Mouse (Mus musculus) heart, postnatal 4 days (tissue): ENCODE data around the gene Rbms3. TPM values are rescaled to one million over a fixed set of nuclear protein-coding genes. Genes with fewer than 3 reads are reported as not detected.

Source experiments
- DNase-seq: peaks from one replicate; pipeline ENCODE4 v3.0.0; 2021
- total RNA-seq, 2 experiments: library from RNA; stranded (reverse); gene quantifications; 2 replicates each; pipeline ENCODE4 v1.2.3; 2021

Gene Rbms3
- total RNA-seq, 2 experiments from 2014 or later = 34.4 to 37.0 TPM

DNA sequence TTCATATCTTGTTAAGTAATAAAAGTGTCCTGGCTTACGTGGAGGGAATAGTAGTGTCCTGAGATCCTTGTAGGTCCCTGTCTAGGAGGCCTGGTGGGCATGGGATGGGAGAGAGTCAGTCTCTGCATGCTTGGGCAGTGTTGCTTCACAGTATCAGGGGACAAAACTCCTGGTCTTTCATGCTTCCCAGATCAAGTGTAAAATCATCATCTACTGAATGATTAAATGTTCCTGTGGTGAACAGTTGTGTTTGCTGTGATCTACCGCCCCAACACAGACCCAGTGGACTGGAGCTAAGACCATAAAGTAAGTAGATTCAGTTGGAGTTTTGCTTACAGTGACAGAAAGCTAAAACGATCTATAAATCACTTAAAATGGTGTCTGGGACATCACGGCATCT is 654.4 kb downstream of the Rbms3 start:
- no peak for DNase-seq

DNA sequence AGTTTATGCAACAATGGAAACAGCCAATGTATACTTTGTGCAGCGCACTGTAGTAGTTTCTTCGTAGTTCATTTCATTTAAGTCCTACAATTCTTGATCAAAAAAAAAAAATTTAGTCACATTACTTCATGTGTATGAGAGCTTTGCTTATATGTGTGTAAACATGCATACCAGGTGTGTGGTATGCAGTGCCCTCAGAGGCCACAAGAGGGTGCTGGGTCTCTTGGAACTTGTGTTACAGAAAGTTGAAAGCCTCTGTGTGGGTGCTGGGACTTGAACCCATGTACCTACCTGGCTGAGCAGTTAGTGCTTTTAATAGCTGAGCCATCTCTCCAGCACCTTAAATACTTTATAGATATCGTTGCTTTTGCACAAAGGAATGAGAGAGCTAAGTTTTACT is 655.6 kb downstream of the Rbms3 start:
- DNase-seq = peak; percentile 20

DNA sequence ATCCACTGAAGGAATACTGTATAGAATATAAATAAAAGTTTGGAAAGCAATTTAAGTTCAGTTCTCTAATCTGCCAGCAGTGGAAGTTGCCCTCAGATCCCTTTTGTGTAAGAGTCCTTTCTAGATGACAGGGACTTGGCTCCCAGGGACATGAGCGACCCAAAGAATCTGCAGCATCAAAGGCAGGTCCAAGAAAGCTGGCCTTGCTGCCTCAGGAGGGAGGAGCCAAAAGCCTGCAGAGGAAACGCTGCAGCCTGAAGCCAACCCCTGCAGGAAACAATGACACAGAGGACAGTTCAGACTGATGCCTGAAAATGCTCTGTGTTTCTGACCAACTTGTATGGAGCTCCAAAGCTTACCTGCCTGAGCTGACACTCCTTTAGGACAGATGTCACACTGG is 656.1 kb downstream of the Rbms3 start:
- peak; percentile 39 for DNase-seq

DNA sequence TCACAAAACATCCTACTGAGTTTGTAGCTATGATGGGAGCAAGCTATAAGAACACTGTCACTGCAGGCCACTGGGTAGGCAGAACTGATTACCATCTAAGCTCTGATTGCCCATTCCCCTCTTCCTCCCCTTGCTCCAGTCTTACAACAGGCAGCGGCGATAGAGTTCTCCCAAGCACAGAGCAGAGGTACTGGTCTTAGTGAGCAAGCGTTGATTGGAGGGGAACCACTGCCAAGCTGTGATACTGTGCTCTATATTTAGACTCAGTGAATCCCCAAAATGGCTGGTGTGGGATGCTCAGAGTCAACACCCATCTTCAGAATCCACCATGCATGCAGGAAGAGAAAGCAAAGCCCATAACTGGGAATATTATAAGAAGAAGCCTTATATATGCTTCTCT is 662.4 kb downstream of the Rbms3 start:
- no peak for DNase-seq

DNA sequence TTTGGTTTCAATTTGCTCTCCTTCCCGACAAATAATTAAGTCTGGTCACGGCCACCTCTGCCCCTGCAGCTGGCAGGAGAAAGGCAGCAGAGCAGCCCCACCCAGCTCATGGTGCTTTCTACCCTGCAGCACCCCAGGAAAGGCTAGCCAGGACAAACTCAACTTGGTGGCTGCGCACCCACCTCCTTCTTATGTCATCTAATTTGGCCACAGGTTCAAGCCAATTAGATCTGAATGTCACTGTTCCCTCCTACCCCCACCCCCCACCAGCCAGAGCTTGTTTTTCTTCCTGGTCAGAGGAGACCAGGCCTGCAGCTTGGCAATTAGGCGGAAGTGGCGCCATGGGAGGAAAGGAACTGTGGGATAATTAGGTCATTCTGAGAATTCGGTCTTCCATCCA is 664.0 kb downstream of the Rbms3 start:
- DNase-seq = no peak

DNA sequence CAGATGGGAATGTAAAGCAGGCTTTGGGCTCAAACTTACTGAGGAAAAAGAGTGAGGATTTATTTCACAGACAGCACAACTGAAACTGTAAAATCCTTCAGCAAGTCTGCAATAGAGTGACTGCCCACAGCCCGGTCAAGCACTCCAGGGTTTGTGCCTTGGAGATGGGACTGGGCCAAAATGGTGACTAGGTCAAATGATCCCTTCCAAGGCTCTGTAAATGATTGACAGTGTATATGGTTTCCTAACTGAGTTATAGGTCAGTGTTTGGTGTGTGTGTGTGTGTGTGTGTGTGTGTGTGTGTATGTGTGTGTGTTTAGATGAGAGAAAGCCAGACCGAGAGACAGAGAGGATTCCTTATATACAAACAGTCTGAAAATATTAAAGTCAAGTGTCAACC is 673.6 kb downstream of the Rbms3 start:
- DNase-seq = no peak

DNA sequence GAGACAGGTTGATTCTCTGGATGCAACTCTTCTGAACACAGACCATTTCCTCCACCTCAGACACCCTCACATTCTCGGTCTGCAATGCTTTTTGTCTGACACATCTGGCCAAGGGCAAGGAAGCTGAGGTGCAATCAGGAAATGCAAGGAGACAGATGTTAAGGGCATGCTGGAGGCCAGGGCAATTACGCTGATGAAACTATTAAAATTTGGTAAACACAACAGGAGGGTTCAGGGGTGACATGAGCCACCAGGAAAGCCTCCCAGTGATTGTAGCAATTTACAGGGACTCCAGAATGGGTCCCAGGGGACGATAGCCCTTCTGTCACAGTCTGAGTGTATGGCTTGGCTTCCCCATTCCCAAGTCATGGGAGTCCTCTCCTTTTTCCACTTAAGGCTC is 681.5 kb downstream of the Rbms3 start:
- no peak for DNase-seq

DNA sequence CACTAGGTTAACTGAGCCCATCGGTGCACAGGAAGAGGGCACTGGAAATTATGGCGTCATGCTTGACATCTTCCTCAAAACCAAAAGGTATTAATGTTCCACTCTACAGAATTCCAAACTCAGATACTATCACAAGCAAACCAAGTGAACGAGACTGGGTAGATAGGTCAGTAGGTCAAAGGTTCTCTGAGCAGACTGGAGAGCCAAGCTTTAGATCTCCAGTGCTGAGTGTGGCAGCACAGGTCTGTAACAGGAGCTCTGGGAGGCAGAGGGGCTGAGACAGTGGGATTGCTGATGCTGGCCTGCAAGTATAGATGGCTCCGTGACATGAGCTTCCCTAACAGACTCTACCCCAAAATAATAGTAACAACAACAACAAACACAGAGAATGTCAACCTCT is 682.3 kb downstream of the Rbms3 start:
- no peak for DNase-seq

DNA sequence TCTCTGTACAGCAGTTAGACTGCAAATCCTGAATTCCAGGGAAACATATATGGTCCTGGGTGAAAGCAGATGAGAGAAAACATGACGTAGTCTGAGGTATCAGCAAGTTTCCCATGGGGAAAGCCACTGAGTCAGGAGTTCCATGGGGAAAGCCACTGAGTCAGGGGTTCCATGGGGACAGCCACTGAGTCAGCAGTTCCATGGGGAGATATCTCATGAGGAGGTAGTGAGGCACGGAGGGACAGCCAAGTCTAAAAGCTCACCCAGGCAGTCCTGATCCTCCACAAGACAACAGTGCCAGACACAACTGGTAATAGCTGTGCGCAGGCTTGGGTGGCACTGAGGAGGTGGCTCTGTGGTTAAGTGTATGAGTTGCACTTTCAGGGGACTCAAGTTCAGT is 682.9 kb downstream of the Rbms3 start:
- no peak for DNase-seq

DNA sequence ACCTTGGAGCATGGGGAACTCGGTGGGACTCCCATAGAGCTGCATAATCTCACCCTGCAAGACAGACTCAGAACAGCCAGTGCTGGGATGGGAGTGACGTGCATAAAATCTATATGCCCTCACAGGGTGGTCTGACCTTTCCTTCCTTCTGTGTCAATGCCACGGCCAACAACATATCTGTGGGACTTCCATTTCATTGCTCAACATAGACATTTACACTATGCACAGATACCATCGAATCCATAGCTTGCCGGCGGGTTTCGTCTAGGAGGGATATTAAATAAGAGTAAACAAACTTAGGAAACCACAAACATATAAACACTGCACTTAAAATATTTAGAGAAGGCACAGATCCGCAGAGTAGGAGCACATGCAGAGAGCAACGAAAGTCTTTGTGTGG is 684.0 kb downstream of the Rbms3 start:
- DNase-seq = no peak

DNA sequence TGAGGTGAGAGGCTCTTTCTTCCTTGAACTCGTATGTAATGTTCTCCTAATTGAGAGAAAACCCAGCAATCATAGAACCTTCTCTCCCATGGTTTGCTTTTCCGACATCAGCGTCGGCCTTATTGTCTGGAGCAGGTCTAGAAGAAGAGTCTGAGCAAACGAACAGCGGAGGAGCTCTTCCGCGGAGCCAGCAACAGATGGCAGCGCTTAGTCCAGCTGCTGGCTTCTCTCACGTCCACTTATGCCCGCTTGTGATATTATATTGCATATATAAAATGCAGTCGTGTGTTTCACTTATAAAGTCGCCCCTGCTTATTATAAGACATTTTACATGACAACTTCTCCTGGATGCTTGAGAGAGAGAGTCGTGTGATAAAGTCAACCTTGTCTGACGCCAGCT is 685.8 kb downstream of the Rbms3 start:
- DNase-seq = no peak

DNA sequence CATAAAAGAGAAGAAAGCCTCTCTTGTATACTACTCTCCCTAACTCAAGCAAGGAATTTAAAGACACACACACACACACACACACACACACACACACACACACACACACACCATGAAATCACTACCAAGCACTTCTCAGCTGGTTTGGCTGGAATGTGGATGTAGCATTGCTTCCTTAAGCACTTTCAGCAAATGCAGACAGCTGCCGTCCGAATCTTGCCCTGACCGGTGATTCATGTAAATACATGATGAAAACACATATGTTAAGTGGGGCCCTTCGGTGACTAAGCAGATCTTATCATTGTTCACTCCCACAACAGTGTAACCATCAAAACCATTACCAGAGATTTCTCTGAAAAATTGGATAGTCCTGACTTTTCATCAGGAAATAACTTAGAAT is 688.6 kb downstream of the Rbms3 start:
- DNase-seq = no peak

DNA sequence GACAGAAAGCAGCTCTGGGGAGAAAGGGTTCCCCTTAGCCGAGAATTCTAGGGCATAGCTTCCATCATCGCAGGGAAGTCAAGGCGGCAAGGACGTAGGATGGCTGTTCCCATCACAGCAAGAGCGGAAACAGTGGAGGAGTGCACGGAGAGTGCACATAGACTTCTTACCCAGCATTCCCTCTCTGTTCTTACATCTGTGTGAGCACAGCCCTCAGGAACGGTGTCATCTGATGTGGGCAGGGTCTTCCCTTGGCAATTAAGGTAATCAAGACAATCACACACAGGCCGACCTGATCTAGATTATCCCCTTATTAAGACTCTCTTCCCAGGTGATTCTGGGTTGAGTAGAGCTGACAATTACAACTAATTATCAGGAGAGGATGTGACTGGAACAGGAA is 689.0 kb downstream of the Rbms3 start:
- DNase-seq = no peak

DNA sequence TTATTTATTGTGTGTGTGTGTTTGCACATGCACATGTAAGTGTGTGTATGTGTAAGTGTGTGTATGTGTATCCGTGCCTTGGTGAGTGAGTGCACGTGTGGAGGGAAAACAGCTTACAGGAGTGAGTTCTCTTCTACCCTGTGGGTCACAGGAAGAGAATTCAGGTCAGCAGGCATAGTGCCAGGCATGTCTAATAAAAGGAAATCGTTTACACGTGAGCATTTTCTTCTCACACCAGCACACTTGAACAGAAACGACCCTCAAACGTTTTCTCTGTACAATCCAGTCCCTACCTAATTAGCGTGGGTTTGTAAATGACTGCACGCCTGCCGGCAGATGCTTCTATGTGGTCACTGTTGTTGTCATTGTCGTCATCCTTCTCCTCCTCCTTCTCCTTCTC is 701.4 kb downstream of the Rbms3 start:
- peak; percentile 23 for DNase-seq

DNA sequence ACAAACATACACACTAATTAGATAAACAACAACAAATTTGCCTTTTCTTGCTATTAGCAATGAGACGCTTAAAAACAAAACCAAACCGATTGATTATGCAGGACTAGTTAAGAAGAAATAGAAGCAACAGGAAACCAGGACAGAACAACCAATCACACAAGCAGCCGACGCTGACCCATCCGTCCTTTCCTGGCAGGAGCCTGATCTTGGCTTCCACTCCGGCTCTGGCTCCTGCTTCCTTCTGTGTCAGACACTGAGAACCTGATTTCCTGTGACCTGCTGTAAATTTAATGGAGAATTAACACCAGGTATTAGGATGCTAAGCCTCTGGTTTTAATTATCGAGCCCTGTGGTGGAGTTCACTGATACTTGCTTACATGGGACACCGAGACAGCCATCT is 706.6 kb downstream of the Rbms3 start:
- DNase-seq = no peak

DNA sequence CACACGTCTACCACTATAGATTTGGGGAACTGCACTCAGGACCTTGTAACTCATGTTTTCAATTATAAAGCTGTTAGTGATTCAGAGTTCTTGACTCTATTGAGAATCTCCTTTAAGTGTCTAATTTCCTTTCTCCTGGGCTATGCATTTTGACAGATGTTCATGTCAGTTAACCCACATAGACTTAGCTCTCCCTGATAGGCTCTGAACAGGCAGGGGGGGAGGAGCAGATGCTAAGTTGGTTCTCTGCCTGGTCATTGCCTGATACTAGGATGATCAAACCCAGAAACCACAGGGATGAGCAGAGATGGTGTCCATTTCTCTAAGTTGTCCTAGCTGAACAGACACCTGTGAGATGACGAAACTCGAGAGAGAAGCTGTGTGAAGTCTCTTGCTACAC is 707.2 kb downstream of the Rbms3 start:
- DNase-seq = no peak

DNA sequence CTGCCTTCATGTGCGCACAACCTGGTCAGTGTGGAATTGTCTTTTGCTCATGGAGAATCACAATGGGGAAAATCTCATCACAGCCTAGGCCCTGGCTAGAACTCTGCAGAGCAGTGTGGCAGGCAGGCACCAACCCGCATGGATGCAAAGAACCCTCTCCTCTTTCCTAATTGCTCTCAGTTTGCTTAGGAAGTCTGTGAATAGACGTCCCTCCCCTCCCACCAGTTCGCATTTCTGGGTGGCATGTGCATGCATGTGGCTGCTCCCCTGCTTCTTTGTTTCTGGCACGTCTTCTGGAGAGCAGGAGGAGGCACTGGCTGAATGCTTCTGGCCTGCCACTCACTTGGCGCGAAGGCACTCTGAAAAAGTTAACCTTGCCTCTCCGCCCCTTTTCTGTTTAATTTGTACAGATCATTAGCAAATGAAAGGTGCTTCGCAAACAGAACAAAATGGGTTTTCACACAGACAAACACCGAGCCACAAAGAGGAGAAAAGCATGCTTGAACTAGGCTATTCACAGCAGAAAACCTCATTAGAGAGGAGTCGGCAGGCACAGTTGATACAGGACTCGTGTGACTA is 710.2 kb downstream of the Rbms3 start:
- no peak for DNase-seq

DNA sequence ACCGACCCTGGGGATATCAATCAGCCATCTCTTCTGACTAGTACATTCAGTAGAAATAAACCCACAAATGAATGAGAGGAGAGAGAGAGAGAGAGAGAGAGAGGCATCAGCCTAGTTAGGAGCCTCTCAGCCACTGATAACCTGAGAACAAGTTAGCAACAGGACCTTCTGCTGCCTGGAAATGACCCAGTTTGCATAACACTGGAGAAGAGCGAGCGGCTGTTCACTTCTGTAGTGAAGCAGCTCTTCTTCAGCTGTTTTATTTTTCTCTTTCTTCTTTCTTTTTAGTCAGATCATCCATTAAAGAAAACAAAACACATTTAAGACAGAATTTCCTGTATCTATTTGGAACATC is 717.2 kb downstream of the Rbms3 start:
- no peak for DNase-seq

DNA sequence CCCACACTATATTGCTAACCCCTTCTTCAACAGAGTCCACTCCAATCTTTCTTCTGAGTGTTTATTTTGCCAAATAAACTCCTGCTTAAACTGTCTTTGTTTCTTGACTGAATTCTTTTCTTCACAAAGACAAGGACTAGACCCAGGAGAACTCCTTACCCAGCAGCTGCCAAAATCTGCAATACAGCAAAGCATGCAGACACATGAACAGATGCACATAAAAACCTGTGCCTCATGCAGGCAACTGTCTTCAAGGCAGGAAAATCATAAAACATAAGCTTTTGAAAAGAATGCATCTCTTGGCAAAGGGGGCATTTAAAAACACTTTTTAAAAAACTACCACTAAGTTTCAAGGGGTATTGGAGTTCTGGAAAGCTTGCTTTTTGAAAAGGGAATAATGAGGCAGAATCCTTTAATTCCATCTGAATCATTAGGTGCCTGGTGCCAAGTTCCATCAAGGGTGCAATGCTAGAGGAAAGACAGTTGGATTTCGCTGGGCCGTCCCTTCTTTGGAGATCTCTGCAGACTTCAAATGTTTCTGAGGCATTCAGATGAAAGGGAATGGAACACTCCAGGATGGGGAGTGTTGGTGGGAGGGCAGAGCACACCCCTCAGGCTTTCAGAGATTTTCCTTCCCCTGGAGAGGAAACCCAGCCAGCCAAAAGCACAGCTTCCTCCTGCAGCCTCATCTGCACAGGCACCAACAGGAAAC is 717.8 kb downstream of the Rbms3 start:
- peak; percentile 27 for DNase-seq

DNA sequence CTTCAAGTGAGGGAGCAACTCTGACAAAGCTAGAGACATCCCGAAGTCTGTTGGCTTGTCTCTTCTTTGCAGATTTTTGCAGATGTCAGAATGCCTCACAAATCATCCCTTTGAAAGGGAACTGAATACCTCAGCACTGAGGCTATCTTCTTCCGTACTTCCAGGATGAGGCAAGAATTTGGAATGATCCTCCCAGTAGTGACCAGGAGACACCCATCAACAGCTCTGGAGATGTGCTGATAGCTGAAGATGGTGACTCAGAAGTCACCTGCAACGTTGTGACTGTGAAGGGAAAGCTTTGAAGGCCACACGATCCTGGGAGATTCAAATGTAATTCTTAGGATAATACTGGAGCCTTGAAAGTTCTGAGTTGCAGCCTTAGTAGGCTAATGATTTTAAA is 720.2 kb downstream of the Rbms3 start:
- DNase-seq = no peak

DNA sequence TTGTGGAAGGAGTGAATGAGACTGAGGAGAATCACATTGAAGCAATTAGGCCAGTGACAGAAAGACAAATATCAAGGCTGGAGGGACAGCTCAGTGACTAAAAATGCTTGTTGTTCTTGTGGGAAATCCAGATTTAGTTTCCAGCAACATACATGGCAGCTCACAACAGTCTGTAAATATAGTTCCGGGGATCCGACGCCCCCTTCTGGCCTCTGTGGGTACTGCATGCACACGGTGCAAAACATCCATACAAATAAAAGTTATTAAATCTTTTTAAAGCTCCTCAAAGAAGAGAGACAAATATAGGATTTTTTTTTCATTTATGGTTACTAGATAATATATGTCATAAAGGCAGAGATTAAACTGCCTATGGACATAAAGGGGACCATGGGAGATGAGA is 722.8 kb downstream of the Rbms3 start:
- DNase-seq = no peak

DNA sequence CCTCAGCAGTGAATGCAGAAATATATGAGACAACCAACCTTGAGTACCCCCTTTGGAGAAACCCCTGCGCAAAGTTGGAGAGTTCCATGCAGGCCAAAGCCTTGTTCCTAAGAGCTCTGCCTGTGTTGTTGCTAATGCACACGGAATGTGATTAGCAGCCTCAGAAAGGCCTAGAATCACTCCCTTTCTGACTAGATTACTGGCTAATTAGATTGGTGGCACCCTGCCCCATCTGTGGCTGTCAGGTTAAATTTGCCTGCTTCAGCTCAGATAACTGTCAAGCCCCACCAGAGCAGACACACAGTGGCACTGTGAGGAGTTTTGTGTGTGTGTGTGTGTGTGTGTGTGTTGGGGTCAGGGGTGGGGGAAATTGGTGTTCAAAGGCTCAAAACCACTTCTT is 724.1 kb downstream of the Rbms3 start:
- DNase-seq = no peak

DNA sequence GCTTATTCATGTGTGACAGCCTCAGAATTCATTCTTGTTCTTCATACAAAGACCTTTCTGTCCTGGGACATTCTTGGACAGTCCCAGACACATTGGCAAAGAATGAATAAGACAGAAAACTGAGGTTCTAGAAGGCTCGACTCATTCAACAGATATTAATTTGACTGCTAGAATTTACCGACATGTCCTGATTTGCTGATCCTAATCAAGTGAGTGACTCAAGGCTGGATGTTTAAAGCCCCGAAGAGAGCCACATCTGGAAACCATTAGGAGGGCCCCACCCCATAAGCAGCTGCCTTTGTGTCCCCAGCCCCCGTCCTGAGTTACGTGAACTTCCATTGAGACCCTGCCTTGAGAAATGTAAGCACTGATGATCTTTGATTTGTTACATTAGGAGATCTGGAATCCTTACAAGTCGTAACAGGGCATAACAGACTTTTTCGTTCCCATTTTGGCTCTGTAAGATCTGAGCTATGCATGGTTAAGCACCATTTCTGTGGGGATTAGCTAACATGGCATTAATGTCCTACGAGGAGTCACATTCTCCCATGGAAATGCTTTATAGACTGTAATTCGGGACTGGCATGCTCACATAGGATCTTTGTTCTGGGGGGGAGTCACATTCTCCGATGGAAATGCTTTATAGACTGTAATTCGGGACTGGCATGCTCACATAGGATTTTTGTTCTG is 726.3 kb downstream of the Rbms3 start:
- DNase-seq = no peak

DNA sequence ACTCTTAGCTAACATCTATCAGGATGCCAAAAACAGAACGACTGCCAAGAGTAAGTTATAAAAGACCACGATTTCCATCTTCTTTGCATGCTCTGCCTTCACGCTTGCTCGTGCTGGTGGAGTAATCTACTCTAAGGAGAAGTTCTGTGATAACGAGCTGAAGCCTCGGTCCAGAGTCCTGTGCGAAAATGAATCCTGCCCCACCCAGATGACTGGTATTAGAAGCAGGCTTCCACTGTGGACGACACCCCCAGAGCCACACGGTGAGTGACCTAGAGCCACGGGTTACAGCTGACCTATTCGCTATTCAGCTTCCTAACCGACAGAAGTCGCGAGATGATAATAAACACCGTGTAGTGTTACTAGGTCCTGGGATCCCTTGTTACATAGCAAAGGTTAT is 730.3 kb downstream of the Rbms3 start:
- no peak for DNase-seq
